Mouse (Mus musculus) midbrain, embryonic 15.5 days (tissue): ENCODE results near the gene Ttc37. TPM values are rescaled to one million over a fixed set of nuclear protein-coding genes. Genes with fewer than 3 reads are reported as not detected.

ENCODE experiments used
- ATAC-seq: fragments of 200-750 bp; cut with Nextera tagmentation; replicated peaks from 2 replicates; pipeline ENCODE4 v1.8.0; 2017; ENCODE audit warnings: moderate TSS enrichment
- H3K27ac ChIP-seq: fragments of 300-500 bp; sonication (generic); 2 replicates; pipeline ENCODE4 v1.5.1; 2015; ENCODE audit warnings: mild to moderate bottlenecking, inconsistent platforms
- H3K27me3 ChIP-seq: fragments of 300-500 bp; sonication (generic); replicated peaks from 2 replicates; pipeline ENCODE4 v1.6.1; 2015; ENCODE audit warnings: inconsistent platforms
- H3K36me3 ChIP-seq: fragments of 300-500 bp; sonication (generic); replicated peaks from 2 replicates; pipeline ENCODE4 v1.6.1; 2015; ENCODE audit warnings: inconsistent platforms
- H3K4me1 ChIP-seq: fragments of 300-500 bp; sonication (generic); 2 replicates; pipeline ENCODE4 v1.6.1; 2015; ENCODE audit warnings: inconsistent platforms
- H3K4me2 ChIP-seq: fragments of 300-500 bp; sonication (generic); 2 replicates; pipeline ENCODE4 v1.6.1; 2015; ENCODE audit warnings: inconsistent platforms, mild to moderate bottlenecking, moderate library complexity
- H3K4me3 ChIP-seq: fragments of 300-500 bp; sonication (generic); 2 replicates; pipeline ENCODE4 v1.5.1; 2015; ENCODE audit warnings: mild to moderate bottlenecking, inconsistent platforms
- H3K9ac ChIP-seq: fragments of 300-500 bp; sonication (generic); 2 replicates; pipeline ENCODE4 v1.6.1; 2015; ENCODE audit warnings: mild to moderate bottlenecking, inconsistent platforms
- H3K9me3 ChIP-seq: fragments of 300-500 bp; sonication (generic); 2 replicates; pipeline ENCODE4 v1.6.1; 2016; ENCODE audit warnings: inconsistent platforms
- WGBS: fragments of 180-500 bp; shearing (Covaris S2); methylation state at CpG from one replicate; pipeline ENCODE4 v1.1.7; 2015; ENCODE audit warnings: mixed read lengths; 5-methylcytosine and 5-hydroxymethylcytosine counted together
- polyA plus RNA-seq: library from polyadenylated mRNA; unstranded; fragments of >200 nt; fragmentation: Nextera tagmentation; extraction: Ambion mirVana; gene quantifications from 2 replicates; pipeline ENCODE4 v1.2.1, GENCODE M21; 2015

Gene Ttc37
- polyA plus RNA-seq, 1 experiment from 2014 or later: 9.0 TPM

GRCm38 (mm10) chr13:76098116-76098492 is 430 bp upstream of the Ttc37 start:
- H3K27me3 ChIP-seq: no peaks in the 10 kb centered on the region
- 3% methylated on average over 16 of the region's 16 CpGs for WGBS
- peak overlapping the region; percentile 76 for H3K4me3 ChIP-seq
- no peaks in the 10 kb centered on the region for H3K36me3 ChIP-seq
- no peaks in the 10 kb centered on the region for H3K9me3 ChIP-seq
- H3K9ac ChIP-seq: peak overlapping the region; percentile 58
- H3K4me2 ChIP-seq: peak overlapping the region; percentile 55
- H3K4me1 ChIP-seq: peaks cover 13% of the 10 kb centered on the region
- peak overlapping the region; percentile 77 for H3K27ac ChIP-seq
- peak; percentile 91 for ATAC-seq

- H3K36me3 ChIP-seq: no peaks in the 10 kb centered on the region
- ATAC-seq: no peak
- no peaks in the 10 kb centered on the region for H3K27me3 ChIP-seq
- no peak overlapping the region for H3K4me3 ChIP-seq
- H3K9me3 ChIP-seq: no peaks in the 10 kb centered on the region
- no peak overlapping the region for H3K9ac ChIP-seq
- H3K4me1 ChIP-seq: peaks cover 13% of the 10 kb centered on the region
- H3K27ac ChIP-seq: no peak overlapping the region
- WGBS: 90% methylated on average over 2 of the region's 2 CpGs
- no peak overlapping the region for H3K4me2 ChIP-seq
These were observed 3.5 kb downstream of the Ttc37 start for GRCm38 (mm10) chr13:76101989-76102388.

GRCm38 (mm10) chr13:76109069-76109824 is 10.7 kb downstream of the Ttc37 start:
- no peak overlapping the region for H3K4me3 ChIP-seq
- no peaks in the 10 kb centered on the region for H3K4me1 ChIP-seq
- peaks cover 17% of the 10 kb centered on the region for H3K36me3 ChIP-seq
- no peaks in the 10 kb centered on the region for H3K27me3 ChIP-seq
- no peaks in the 10 kb centered on the region for H3K9me3 ChIP-seq
- no peak overlapping the region for H3K27ac ChIP-seq
- ATAC-seq: no peak
- no peak overlapping the region for H3K9ac ChIP-seq
- WGBS: 92% methylated on average over 18 of the region's 18 CpGs
- no peak overlapping the region for H3K4me2 ChIP-seq

DNA sequence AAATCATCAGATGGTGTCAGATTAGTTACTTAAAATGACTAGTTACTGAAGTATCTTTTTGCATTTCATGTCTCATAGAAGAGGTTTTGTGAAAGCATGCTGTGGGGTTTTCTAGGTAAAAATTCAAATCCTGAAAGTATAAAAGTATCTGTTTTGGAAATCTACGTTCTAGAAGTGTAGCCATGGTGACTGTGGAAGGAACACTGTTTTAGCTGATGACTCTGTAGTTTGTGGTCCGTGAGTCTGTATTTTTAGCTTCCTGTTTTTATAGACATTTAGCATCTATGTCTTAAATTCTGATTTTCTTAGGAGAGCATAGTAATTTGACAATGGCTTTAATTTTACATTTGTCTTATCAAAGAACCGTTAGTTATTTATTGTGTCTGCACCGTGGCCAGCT is 30.3 kb downstream of the Ttc37 start:
- Histone ChIP-seq H3K27ac (no peak overlapping the region), H3K4me3 (no peak overlapping the region), H3K9ac (no peak overlapping the region), H3K36me3 (peaks cover 41% of the 10 kb centered on the region), H3K4me1 (no peaks in the 10 kb centered on the region), H3K27me3 (no peaks in the 10 kb centered on the region), H3K9me3 (no peaks in the 10 kb centered on the region), H3K4me2 (no peak overlapping the region)
- 95% methylated on average over 4 of the region's 4 CpGs for WGBS
- ATAC-seq: no peak

DNA sequence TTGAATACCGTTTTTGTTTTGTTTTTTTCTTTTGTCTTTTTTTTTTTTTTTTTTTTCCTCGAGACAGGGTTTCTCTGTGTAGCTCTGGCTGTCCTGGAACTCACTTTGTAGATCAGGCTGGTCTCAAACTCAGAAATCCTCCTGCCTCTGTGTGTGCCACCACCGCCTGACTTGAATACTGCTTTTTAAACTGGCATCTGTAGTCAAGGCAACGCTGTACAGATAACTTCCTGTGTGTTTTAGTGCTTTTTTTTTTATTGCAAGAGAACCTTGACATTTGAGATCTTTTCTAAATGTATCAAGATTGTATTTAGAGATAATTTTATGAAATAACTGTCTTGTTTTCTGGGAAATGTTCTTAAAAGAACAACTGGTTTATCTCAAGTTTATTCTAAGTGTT is 33.9 kb downstream of the Ttc37 start:
- Histone ChIP-seq H3K27ac (no peak overlapping the region), H3K4me3 (no peak overlapping the region), H3K27me3 (no peaks in the 10 kb centered on the region), H3K9me3 (no peaks in the 10 kb centered on the region), H3K4me1 (no peaks in the 10 kb centered on the region), H3K36me3 (peaks cover 32% of the 10 kb centered on the region), H3K9ac (no peak overlapping the region), H3K4me2 (no peak overlapping the region)
- ATAC-seq: no peak
- 89% methylated on average over 4 of the region's 4 CpGs for WGBS

DNA sequence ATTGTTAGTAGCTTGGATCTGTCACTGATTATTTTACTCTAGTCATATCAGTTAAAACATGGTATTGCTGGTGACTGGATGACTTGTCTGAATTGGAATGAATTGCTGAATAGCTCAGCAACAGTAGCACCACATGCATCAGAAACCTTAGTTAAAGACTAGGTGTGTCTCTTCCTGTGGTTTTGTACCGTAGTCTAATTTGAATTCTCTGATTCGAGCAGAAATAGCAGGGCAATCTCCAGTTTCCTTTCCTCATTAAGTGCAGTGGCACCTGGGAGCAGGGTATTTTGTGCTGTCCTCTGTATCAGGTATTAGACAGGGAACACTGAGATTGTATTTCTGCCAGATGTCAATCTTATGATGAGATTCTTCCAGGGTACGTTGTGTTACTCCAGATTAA is 40.3 kb downstream of the Ttc37 start:
- no peak for ATAC-seq
- no peak overlapping the region for H3K27ac ChIP-seq
- no peak overlapping the region for H3K4me3 ChIP-seq
- no peak overlapping the region for H3K4me2 ChIP-seq
- 94% methylated on average over 3 of the region's 3 CpGs for WGBS
- peaks cover 25% of the 10 kb centered on the region for H3K36me3 ChIP-seq
- no peak overlapping the region for H3K9ac ChIP-seq
- H3K9me3 ChIP-seq: no peaks in the 10 kb centered on the region
- H3K4me1 ChIP-seq: no peaks in the 10 kb centered on the region
- no peaks in the 10 kb centered on the region for H3K27me3 ChIP-seq

DNA sequence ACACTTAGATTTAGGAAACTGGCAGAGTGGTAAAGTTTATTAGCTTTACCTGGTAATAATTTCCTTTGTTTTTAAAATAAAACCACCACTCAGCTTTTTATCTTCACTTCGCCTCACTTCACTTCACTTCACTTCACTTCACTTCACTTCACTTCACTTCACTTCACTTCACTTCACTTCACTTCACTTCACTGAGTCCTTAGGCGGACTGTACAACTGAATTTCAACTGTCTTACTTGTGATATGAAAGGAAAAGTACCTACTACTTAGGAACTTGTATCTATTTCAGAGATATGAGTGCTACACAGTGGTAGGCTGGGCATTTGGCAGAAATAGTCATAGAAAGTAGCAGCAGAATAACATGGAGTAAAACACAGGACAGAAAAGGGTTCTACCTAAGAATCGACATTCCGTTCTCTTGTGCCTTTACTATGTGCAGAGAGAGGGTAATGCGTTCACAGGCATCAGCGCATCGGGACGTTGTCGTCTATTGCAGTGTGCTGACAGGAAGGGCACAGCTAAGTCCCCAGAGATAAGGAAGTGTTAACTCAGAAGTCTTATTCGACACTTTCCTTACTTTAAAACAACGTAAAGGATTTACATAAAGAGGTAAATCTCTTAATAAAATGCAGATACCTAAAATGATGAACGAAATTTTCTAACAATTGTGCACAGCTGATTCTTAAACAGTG is 42.7 kb downstream of the Ttc37 start:
- no peak overlapping the region for H3K4me2 ChIP-seq
- H3K4me3 ChIP-seq: no peak overlapping the region
- no peak for ATAC-seq
- H3K27me3 ChIP-seq: no peaks in the 10 kb centered on the region
- peaks cover 15% of the 10 kb centered on the region; the same call in 1 of the 2 replicates for H3K36me3 ChIP-seq
- H3K9ac ChIP-seq: no peak overlapping the region
- H3K27ac ChIP-seq: no peak overlapping the region
- 87% methylated on average over 12 of the region's 12 CpGs for WGBS
- no peaks in the 10 kb centered on the region for H3K9me3 ChIP-seq
- H3K4me1 ChIP-seq: no peaks in the 10 kb centered on the region

DNA sequence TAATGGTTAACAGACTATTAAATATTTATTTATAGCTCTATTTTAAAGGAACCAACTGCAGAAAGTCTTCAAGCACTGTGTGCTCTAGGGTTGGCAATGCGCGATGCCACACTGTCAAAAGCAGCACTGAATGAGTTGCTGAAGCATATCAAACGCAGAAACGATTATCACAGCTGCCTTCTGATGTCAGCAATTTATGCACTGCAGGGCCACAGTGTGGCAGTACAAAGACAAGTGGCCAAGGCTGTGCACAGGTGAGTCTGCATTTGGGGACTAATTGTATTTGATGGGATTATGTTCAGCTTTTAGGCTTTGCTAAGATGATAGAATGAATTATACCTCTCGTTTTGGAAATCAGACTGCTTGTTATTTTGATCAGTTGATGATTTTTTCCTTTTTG is 51.9 kb downstream of the Ttc37 start:
- Histone ChIP-seq H3K4me2 (no peak overlapping the region), H3K9ac (no peak overlapping the region), H3K4me3 (no peak overlapping the region), H3K27me3 (no peaks in the 10 kb centered on the region), H3K4me1 (no peaks in the 10 kb centered on the region), H3K36me3 (peaks cover 17% of the 10 kb centered on the region), H3K9me3 (no peaks in the 10 kb centered on the region), H3K27ac (no peak overlapping the region)
- 77% methylated on average over 5 of the region's 5 CpGs for WGBS
- ATAC-seq: peak; percentile 80

GRCm38 (mm10) chr13:76157099-76157498 is 58.6 kb downstream of the Ttc37 start:
- Histone ChIP-seq H3K9me3 (no peaks in the 10 kb centered on the region; the same call in 1 of the 2 replicates), H3K4me2 (no peak overlapping the region), H3K36me3 (peaks cover 30% of the 10 kb centered on the region), H3K27me3 (no peaks in the 10 kb centered on the region), H3K4me3 (no peak overlapping the region), H3K4me1 (no peaks in the 10 kb centered on the region), H3K9ac (no peak overlapping the region), H3K27ac (no peak overlapping the region)
- ATAC-seq: no peak
- WGBS: 97% methylated on average over 3 of the region's 3 CpGs

DNA sequence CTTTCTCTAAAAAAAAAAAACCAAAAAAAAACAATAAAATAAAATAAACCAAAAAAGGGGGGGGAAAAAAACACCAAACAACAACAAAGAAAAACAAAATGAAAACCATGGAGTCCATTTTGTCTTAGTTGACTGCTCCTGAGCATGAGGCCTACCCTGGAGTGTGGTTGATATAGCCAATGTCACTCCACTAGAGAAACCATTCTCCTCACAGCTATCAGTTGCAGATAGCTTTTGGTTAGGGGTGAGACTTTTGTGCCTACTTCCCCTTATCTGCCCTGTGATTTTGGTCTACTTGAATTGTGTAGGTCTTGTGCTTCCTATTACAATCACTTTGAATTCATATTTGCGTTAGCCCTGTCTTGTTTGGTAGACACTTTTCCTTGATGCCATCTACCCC is 59.0 kb downstream of the Ttc37 start:
- H3K4me2 ChIP-seq: no peak overlapping the region
- WGBS: 98% methylated on average over 1 of the region's 1 CpGs
- H3K27ac ChIP-seq: no peak overlapping the region
- H3K9ac ChIP-seq: no peak overlapping the region
- H3K27me3 ChIP-seq: no peaks in the 10 kb centered on the region
- no peaks in the 10 kb centered on the region; the same call in 1 of the 2 replicates for H3K9me3 ChIP-seq
- ATAC-seq: no peak
- H3K4me3 ChIP-seq: no peak overlapping the region
- no peaks in the 10 kb centered on the region for H3K4me1 ChIP-seq
- H3K36me3 ChIP-seq: peaks cover 33% of the 10 kb centered on the region

DNA sequence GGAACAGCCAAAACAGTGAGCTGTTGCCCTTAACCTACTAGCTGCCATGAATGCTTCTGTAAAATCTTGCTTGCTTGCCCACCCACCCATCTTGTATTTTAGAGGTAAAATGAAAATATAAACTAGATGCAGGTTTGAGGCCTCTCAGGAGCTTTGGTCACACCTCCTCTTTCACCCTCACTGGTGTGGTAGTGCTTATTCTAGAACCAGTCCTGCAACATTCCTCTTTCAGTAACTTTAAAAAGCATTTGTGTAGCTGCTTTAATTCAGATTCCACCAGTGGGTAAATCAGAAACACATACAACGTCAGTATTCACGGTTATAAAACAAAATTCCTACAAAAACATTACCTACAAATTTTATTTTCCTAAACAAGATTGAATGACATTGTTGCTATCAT is 62.1 kb downstream of the Ttc37 start:
- H3K4me3 ChIP-seq: no peak overlapping the region
- no peak overlapping the region for H3K9ac ChIP-seq
- peaks cover 29% of the 10 kb centered on the region for H3K36me3 ChIP-seq
- no peaks in the 10 kb centered on the region for H3K27me3 ChIP-seq
- H3K4me2 ChIP-seq: no peak overlapping the region
- H3K27ac ChIP-seq: no peak overlapping the region
- 100% methylated on average over 2 of the region's 2 CpGs for WGBS
- no peak for ATAC-seq
- H3K4me1 ChIP-seq: no peaks in the 10 kb centered on the region
- H3K9me3 ChIP-seq: no peaks in the 10 kb centered on the region; the same call in 1 of the 2 replicates

DNA sequence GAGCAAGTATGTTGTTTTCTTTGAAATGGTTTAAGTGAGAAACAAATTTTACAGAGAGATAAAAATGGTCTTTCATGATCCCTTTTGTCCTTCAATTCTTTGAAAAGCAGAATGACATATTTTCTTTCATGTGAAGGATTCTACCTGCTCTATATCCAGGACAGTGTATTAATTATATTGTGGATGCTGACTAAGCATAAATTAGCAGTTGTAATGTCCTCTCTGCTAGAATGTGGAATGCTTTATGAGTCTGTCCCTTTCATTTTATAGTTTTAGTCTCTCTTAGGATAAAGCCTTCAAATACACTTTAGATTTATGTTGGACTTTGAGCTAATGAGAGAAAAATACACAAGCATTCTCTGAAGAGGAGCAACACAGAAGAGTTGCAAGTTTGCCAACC is 75.8 kb downstream of the Ttc37 start:
- no peaks in the 10 kb centered on the region for H3K9me3 ChIP-seq
- no peak overlapping the region for H3K9ac ChIP-seq
- H3K27ac ChIP-seq: no peak overlapping the region
- no peaks in the 10 kb centered on the region for H3K27me3 ChIP-seq
- H3K4me2 ChIP-seq: no peak overlapping the region
- H3K36me3 ChIP-seq: peaks cover 17% of the 10 kb centered on the region
- ATAC-seq: no peak
- no peaks in the 10 kb centered on the region for H3K4me1 ChIP-seq
- no peak overlapping the region for H3K4me3 ChIP-seq

DNA sequence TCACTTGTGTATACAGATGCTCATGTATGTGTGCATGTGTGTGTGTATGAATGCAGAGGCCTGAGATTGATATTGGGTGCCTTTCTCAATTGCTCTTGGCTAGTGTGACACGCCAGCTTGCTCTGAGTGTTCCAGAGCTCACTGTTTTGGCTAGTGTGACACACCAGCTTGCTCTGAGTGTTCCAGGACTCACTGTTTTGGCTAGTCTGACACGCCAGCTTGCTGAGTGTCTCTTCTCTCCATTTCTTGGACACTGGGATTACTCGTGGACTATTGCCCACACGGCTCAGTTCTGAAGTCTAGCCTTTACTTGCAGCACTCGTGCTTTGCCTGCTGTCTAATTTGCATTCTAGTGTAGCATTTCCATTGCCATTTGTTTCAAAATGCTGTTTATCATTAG is 80.2 kb downstream of the Ttc37 start:
- no peak overlapping the region for H3K9ac ChIP-seq
- no peak for ATAC-seq
- no peaks in the 10 kb centered on the region for H3K27me3 ChIP-seq
- no peak overlapping the region for H3K4me3 ChIP-seq
- H3K4me1 ChIP-seq: no peaks in the 10 kb centered on the region
- peaks cover 14% of the 10 kb centered on the region for H3K36me3 ChIP-seq
- WGBS: 92% methylated on average over 5 of the region's 5 CpGs
- H3K27ac ChIP-seq: no peak overlapping the region
- no peak overlapping the region for H3K4me2 ChIP-seq
- no peaks in the 10 kb centered on the region for H3K9me3 ChIP-seq
